In genomic region chr6:125622434-125622833, GRCm38 (mm10) we compare ENCODE assay signal across 9 mouse cellular contexts.
DNase-seq lines count a peak whose midpoint lies in the region; ATAC-seq and TF ChIP-seq lines count a peak whose summit lies in the region.
"Had no signal": no experiment of that assay in that cellular context is flagged by ENCODE, and none has a peak within 500 bp of the region (broad histone marks: within the 10 kb centered on the region; RNA-seq: fewer than 3 reads in every experiment).

No protein-coding gene starts in this region.

- 66% methylated on average over 2 of the region's 2 CpGs for WGBS in limb, embryonic 14.5 days

- H3K9ac ChIP-seq in limb, embryonic 14.5 days (ENCODE audit: low read depth, low read length, severe bottlenecking) = no peak overlapping the region
- H3K9ac ChIP-seq: lung, embryonic 15.5 days had no signal

- DNase-seq in CD4-positive, CD25-positive, alpha-beta regulatory T cell, adult 2 months (ENCODE audit: low read depth, low spot score) = peak; percentile 47
- peak; percentile 16 for DNase-seq in layer of hippocampus, adult 9-11 months
- no peak for DNase-seq in layer of hippocampus, adult 9-10 months (ENCODE audit: low spot score)
- DNase-seq in R1 (ENCODE audit: low read depth, low spot score) = peak; percentile 61
- peak; percentile 44 for DNase-seq in limb, embryonic 14.5 days (ENCODE audit: low spot score)
- no peak for DNase-seq in frontal cortex, postnatal 14 days (ENCODE audit: low spot score in 2 of 2)
- no peak for DNase-seq in adrenal gland, postnatal 25 days

- H3K9me3 ChIP-seq in limb, embryonic 14.5 days (ENCODE audit: control insufficient read depth, low read length) = no peaks in the 10 kb centered on the region
- H3K9me3 ChIP-seq: lung, embryonic 15.5 days had no signal

- H3K4me3 ChIP-seq in limb, embryonic 14.5 days (replicated peaks; ENCODE audit: low read length) = no peak overlapping the region
- H3K4me3 ChIP-seq: lung, embryonic 15.5 days had no signal

- H3K4me1 ChIP-seq in limb, embryonic 14.5 days (ENCODE audit: control insufficient read depth, insufficient read depth, low read length) = no peaks in the 10 kb centered on the region

- no peak for TF ChIP-seq POLR2A in limb, embryonic 14.5 days (IDR thresholded peaks at IDR 0.05; ENCODE audit: borderline replicate concordance, extremely low read depth, insufficient read depth, insufficient read length)

- no peaks in the 10 kb centered on the region for H3K36me3 ChIP-seq in limb, embryonic 14.5 days (ENCODE audit: control insufficient read depth, insufficient read depth, low read length)
- H3K36me3 ChIP-seq: lung, embryonic 15.5 days had no signal

- no peak overlapping the region for H3K4me2 ChIP-seq in limb, embryonic 14.5 days (replicated peaks; ENCODE audit: low read depth, low read length, severe bottlenecking)
- H3K4me2 ChIP-seq: lung, embryonic 15.5 days had no signal

- ATAC-seq in CD4-positive, CD25-positive, alpha-beta regulatory T cell, adult 4 months = no peak
- no peak for ATAC-seq in limb, embryonic 14.5 days (ENCODE audit: low FRiP score, low read depth)

- no peak overlapping the region for H3K27ac ChIP-seq in limb, embryonic 14.5 days (replicated peaks; ENCODE audit: low read depth, low read length)
- H3K27ac ChIP-seq: lung, embryonic 15.5 days had no signal

- no peaks in the 10 kb centered on the region for H3K27me3 ChIP-seq in limb, embryonic 14.5 days (ENCODE audit: control insufficient read depth, insufficient read depth, low read length)
- H3K27me3 ChIP-seq: lung, embryonic 15.5 days had no signal

Comparison
In these comparisons a context has a peak if more than half of its experiments do, and no peak if none do; other contexts are left out.
1. DNase-seq: peak in CD4-positive, CD25-positive, alpha-beta regulatory T cell, adult 2 months (single experiment), layer of hippocampus, adult 9-11 months (single experiment), R1 (single experiment) and limb, embryonic 14.5 days (single experiment); none in layer of hippocampus, adult 9-10 months (single experiment), frontal cortex, postnatal 14 days (0 of 2) and adrenal gland, postnatal 25 days (single experiment).